Mouse (Mus musculus): ENCODE results near the gene Atad3a. TPM values are rescaled to one million over a fixed set of nuclear protein-coding genes. Genes with fewer than 3 reads are reported as not detected.
A peak's percentile ranks its signal among the peaks of the same experiment; 100 is the strongest.
"Not testable (repeated sequence)": the region's sequence is repeated elsewhere in the genome, so short reads cannot be mapped to it uniquely, and the experiment has no call there.

Gene Atad3a
- polyA plus RNA-seq (2016; fragmentation: Nextera tagmentation; extraction: Ambion mirVana), result 101 and 110 TPM in 2 replicates

DNA sequence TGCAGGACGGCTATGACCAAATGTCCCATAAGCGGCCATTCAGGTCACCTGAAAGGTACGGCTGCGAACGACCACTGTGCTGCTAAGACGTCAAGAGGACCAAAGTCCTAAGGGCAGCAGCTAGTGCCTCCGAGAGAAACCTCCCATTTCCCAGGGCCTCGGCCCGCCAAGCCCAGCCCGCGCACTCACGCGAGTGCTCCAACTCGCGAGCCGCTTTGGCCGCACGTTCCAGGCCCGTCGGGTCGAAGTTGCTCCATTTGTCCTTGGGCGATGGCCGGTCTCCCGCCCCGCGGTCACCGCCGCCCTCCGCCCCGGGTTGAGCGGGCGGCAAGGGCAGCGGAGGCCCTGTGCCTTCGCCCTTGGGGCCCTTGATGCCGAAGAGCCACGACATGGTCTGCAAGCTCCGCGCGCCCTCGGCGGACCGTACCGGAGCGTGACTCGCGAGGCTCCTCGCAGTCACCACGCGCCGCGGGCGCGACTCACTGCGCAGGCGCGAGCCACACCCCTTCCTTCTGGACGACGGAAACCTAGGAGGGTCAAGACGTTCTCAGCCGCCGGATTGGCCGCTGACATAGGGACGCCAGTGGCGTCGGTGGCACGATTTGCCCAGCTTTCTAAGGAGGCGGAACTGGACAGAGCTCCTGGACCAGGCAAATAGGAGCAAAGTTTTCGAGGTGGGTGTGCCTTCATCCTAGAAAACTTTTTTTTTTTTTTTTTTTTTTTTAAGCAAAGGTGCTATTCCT is at the start of gene Atad3a:
TSS of gene Atad3a (minus strand) at position 481 of the 743 bp plus-strand sequence.
- H3K27me3 ChIP-seq (replicated peaks), result no peaks in the 10 kb centered on the region
- peaks cover 34% of the 10 kb centered on the region for H3K36me3 ChIP-seq
- peak within 1 kb of the TSS; percentile 95 for H3K4me2 ChIP-seq
- peak; percentile 96 for ATAC-seq
- H3K9me3 ChIP-seq (replicated peaks), result no peaks in the 10 kb centered on the region
- under 1% methylated on average over 68 of the region's 68 CpGs for WGBS (ENCODE audit: insufficient replicate concordance)
- H3K27ac ChIP-seq, result peak within 1 kb of the TSS; percentile 76
- H3K4me3 ChIP-seq, result peak within 1 kb of the TSS; percentile 80
- H3K4me1 ChIP-seq, result peaks cover 37% of the 10 kb centered on the region
- H3K9ac ChIP-seq, result peak within 1 kb of the TSS; percentile 85

DNA sequence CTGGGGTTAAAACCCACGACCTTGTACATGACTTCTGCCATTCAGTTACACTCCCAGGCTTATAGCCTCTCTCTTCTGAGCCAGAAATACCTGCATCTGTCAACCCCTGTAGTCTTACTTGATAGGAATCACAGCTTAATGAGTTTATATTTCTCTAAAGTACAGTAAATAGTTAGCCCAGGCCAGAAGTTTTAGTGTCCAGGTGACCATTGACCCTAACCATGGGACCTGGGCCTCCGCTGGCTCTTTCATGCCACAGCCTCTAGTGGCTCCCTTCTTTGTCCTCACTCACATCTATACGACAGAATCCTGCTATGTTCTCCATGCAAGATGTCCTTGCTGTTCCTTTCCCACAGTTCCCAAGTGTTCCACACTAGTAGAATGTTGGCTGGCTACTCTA is 46.9 kb upstream of the Atad3a start:
- Histone ChIP-seq H3K36me3 (peaks cover 71% of the 10 kb centered on the region), H3K27ac (no peak overlapping the region)

DNA sequence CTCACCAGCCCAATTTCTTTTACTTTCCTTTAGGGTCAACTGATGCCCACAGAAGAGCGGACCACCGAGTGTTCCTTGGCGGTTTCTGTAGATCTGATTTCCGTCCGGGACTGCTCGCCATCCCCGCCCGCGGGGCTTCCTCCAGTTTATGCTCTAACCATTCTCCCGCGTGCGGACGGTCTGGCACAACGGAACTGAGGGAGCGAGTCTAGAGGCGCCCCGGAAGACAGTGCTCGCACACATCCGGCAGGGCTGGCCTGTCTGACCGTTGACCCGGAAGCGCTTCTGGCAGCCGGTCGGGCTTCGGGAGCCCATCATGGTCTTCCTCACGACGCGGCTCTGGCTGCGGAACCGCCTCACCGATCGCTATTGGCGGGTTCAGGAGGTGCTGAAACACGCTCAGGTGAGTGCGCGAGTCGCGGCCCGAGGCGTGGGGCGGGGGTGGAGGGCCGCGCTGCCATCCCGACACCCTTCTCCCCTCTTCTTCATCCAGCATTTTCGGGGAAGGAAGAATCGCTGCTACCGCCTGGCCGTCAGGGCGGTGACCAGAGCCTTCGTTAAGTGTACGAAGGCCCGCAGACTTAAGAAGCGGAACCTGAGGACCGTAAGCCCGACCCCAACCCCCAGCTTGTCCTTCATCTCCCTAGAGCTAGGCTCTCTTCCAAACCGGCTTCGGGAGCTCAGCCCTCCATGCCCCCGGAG is 42.6 kb upstream of the Atad3a start:
- Histone ChIP-seq H3K27me3 (replicated peaks) (peaks cover 1% of the 10 kb centered on the region; the same call in 1 of the 2 replicates), H3K4me3 (peak overlapping the region; percentile 80), H3K4me1 (peaks cover 33% of the 10 kb centered on the region), H3K36me3 (peaks cover 41% of the 10 kb centered on the region), H3K27ac (peak overlapping the region; percentile 78), H3K4me2 (peak overlapping the region; percentile 88), H3K9ac (peak overlapping the region; percentile 83), H3K9me3 (replicated peaks) (no peaks in the 10 kb centered on the region)
- peak; percentile 97 for ATAC-seq
- WGBS (ENCODE audit: insufficient replicate concordance), result under 1% methylated on average over 57 of the region's 58 CpGs

More for the DNA sequence above, 46.9 kb upstream of the Atad3a start:
- Histone ChIP-seq H3K4me2 (no peak overlapping the region), H3K27me3 (replicated peaks) (no peaks in the 10 kb centered on the region), H3K4me1 (peaks cover 37% of the 10 kb centered on the region), H3K9me3 (replicated peaks) (no peaks in the 10 kb centered on the region), H3K4me3 (no peak overlapping the region), H3K9ac (no peak overlapping the region)
- ATAC-seq, result no peak
- 82% methylated on average over 3 of the region's 3 CpGs for WGBS (ENCODE audit: insufficient replicate concordance)

DNA sequence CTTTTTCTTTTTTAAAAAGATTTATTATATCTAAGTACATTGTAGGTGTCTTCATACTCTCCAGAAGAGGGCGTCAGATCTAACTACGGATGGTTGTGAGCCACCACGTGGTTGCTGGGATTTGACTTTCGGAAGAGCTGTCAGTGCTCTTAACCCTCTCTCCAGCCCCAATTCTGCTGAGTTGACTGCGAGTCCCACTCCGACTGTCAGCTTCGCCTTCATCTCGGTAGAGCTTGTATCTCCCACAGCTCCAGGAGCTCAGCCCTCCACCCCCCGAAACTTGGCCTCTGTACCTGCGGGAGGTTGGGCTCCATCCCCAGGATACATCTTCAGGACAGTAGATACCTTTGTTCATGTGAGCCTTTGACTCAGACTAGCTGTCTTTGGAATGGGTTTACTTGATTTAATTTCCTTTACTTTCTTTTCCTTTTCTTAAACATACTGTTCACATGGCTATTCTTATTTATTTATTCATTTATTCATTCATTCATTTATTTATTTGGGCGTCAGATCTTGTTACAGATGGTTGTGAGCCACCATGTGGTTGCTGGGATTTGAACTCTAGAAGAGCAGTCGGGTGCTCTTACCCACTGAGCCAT is 41.9 kb upstream of the Atad3a start, which contains the start of gene Mrpl20:
TSS of gene Mrpl20 (plus strand) at position 138 of the 599 bp plus-strand sequence.
- H3K9me3 ChIP-seq (replicated peaks), result no peaks in the 10 kb centered on the region
- peak within 1 kb of the TSS; percentile 80 for H3K4me3 ChIP-seq
- peaks cover 35% of the 10 kb centered on the region for H3K36me3 ChIP-seq
- H3K9ac ChIP-seq, result peak within 1 kb of the TSS; percentile 83
- H3K4me1 ChIP-seq, result peaks cover 33% of the 10 kb centered on the region
- peak; percentile 65 for ATAC-seq
- H3K27ac ChIP-seq, result peak within 1 kb of the TSS; percentile 78
- H3K27me3 ChIP-seq (replicated peaks), result peaks cover 6% of the 10 kb centered on the region; the same call in 1 of the 2 replicates
- H3K4me2 ChIP-seq, result peak within 1 kb of the TSS; percentile 88
- 4% methylated on average over 12 of the region's 12 CpGs for WGBS (ENCODE audit: insufficient replicate concordance)

DNA sequence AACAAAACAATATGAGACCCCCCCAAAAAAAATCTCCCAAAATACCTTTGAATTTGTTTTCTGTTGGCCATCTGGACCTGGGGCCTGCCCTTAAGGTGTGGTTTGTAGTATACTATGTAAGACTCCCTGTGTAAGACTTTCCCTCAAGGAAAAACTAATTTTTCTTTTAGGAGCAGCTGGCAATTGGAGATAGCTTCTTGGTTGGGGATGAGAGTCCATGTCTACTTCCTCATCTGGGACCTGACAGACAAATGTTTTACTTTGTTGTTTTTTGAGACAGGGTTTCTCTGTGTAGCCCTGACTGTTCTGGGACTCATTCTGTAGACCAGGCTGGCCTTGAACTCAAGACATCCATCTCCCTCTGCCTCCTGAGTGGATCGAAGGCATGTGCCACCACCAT is 41.2 kb upstream of the Atad3a start:
- Histone ChIP-seq H3K4me2 (peak overlapping the region; percentile 88; the same call in 1 of the 2 replicates), H3K9ac (no peak overlapping the region), H3K27ac (no peak overlapping the region), H3K4me3 (no peak overlapping the region), H3K36me3 (peaks cover 27% of the 10 kb centered on the region), H3K27me3 (replicated peaks) (peaks cover 6% of the 10 kb centered on the region; the same call in 1 of the 2 replicates), H3K9me3 (replicated peaks) (no peaks in the 10 kb centered on the region), H3K4me1 (peaks cover 33% of the 10 kb centered on the region)
- ATAC-seq, result no peak
- WGBS (ENCODE audit: insufficient replicate concordance), result 100% methylated on average over 1 of the region's 1 CpGs

DNA sequence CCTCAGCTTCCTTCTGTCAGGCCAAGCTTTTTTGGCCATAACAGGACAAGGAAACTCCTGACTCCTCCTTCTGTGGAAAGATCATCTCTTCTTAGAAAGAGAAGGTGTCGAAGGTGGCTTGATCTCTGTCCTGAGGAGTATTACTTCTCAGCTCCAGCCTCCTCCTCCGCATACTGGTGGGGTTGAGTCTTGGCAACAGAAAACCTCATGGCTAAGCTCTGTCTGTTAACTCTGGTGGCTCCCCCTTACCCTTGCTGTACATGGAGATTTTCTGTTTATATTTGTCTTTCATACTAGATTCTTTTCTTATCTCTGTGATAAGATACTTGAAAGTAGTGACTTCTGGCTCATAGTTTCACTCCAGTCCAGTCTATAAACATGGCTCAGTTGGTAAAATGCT is 32.8 kb upstream of the Atad3a start:
- WGBS (ENCODE audit: insufficient replicate concordance), result 63% methylated on average over 2 of the region's 2 CpGs

DNA sequence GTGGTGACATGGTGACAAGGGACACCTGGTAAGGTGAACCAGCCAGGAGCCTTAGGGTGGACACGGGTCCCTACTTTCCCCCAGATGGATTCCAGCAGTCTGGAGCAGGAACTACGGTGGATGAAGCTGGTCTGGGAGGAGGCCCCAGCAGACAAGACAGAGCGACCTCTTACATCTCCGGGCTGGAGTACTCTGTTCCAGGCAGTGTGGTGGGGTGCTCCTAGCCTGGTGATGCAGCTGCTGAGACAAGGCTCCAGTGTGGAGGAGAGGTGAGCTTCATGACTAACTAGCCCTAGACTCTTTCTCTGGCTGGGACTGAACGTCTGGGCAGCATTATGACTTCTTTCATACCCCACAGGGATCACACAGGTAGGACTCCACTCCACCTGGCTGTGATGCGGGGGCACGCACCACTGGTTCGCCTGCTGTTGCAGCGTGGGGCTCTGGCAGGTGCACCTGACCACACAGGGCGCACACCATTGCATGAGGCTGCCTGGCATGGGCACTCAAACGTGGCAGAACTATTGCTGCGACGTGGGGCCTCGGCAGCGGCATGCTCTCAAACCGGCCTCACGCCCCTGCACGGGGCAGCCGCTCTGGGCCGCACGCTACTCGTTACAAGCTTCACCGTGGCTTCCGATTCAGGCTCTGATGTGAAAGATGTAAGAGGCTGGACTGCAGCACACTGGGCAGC is 30.5 kb upstream of the Atad3a start:
- peaks cover 14% of the 10 kb centered on the region for H3K4me1 ChIP-seq
- no peaks in the 10 kb centered on the region for H3K36me3 ChIP-seq
- no peak overlapping the region for H3K4me2 ChIP-seq
- H3K27me3 ChIP-seq (replicated peaks), result peaks cover 42% of the 10 kb centered on the region
- H3K9ac ChIP-seq, result no peak overlapping the region
- WGBS (ENCODE audit: insufficient replicate concordance), result 60% methylated on average over 24 of the region's 24 CpGs
- no peak for ATAC-seq
- H3K27ac ChIP-seq, result no peak overlapping the region
- H3K4me3 ChIP-seq, result no peak overlapping the region
- H3K9me3 ChIP-seq (replicated peaks), result no peaks in the 10 kb centered on the region

More for the DNA sequence above, 32.8 kb upstream of the Atad3a start:
- no peak overlapping the region for H3K4me2 ChIP-seq
- H3K27me3 ChIP-seq (replicated peaks), result peaks cover 49% of the 10 kb centered on the region
- no peaks in the 10 kb centered on the region for H3K36me3 ChIP-seq
- no peak overlapping the region for H3K27ac ChIP-seq
- H3K4me3 ChIP-seq, result no peak overlapping the region
- H3K9me3 ChIP-seq (replicated peaks), result no peaks in the 10 kb centered on the region
- ATAC-seq, result no peak
- no peak overlapping the region for H3K9ac ChIP-seq
- H3K4me1 ChIP-seq, result peaks cover 8% of the 10 kb centered on the region

DNA sequence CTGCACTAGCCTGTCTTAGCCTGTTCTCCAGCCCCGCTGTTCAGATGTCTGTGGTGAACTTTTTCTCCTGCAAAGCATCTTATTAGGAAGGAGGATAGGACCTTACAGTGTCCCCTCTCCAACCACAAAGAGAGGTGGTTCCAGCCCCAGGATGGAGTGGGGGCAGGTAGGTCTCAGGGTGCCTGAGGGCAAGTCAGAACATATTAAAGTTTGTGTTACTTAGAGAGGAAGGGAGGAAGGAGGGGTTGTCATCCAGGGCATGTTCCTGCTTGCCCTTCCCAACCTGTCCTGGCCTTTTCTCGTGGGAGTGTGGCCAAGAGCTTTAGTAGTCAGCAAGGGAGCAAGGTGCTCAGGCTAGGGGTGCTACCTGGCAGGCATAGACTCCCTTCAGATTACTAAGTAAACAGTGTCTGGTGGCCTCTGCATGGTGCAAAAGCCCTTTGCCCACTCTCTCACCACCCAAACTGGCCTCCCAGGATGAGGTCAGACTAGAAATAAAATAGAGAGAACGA is 29.8 kb upstream of the Atad3a start:
- WGBS (ENCODE audit: insufficient replicate concordance), result 47% methylated on average over 3 of the region's 3 CpGs
- H3K36me3 ChIP-seq, result no peaks in the 10 kb centered on the region
- H3K4me3 ChIP-seq, result no peak overlapping the region
- no peak for ATAC-seq
- peaks cover 35% of the 10 kb centered on the region for H3K27me3 ChIP-seq (replicated peaks)
- no peak overlapping the region for H3K9ac ChIP-seq
- H3K27ac ChIP-seq, result no peak overlapping the region
- H3K9me3 ChIP-seq (replicated peaks), result no peaks in the 10 kb centered on the region
- peaks cover 17% of the 10 kb centered on the region for H3K4me1 ChIP-seq
- no peak overlapping the region for H3K4me2 ChIP-seq

DNA sequence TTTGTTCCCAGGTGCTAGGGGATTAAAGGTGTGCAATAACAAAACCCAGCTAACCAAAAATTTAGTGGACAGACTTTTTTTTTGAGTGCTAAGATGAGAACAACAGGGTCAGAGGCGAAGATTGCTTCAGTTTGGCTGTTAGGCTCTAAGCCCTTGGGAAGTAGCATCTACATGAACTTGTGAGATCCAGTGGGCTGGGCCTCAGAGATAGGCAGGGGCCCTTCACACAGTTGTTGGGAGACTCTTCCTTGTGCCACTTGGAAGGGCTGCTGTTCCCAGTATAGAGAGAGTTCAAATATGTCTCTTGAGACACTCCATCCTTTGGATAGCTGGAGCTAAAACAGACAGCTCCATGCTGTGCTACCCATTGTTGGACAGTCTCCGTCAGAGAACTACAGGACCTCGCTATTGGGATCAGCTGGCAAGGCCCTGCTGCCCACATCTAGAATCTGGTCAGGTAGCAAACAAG is 29.2 kb upstream of the Atad3a start, which contains the start of gene Ankrd65:
TSS of gene Ankrd65 (plus strand) at position 419 of the 469 bp plus-strand sequence.
- Histone ChIP-seq H3K27me3 (replicated peaks) (peaks cover 36% of the 10 kb centered on the region), H3K4me3 (no peak within 1 kb of the TSS), H3K4me1 (peaks cover 23% of the 10 kb centered on the region), H3K9me3 (replicated peaks) (no peaks in the 10 kb centered on the region), H3K36me3 (no peaks in the 10 kb centered on the region), H3K4me2 (no peak within 1 kb of the TSS), H3K9ac (no peak within 1 kb of the TSS), H3K27ac (no peak within 1 kb of the TSS)
- WGBS (ENCODE audit: insufficient replicate concordance), result 76% methylated on average over 3 of the region's 3 CpGs
- ATAC-seq, result no peak

DNA sequence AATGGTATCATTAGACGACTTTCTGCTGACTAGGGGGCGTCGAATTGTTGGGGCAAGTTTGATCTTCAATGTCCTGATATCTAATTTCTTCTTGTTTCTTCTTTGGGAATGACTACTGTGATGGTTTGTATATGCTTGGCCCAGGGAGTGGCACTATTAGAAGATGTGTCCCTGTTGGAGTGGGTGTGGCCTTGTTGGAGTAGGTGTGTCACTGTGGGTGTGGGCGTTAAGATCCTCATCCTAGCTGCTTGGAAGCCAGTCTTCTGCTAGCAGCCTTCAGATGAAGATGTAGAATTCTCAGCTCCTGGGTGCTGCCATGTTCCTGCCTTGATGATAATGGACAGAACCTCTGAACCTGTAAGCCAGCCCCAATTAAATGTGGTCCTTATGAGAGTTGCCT is 27.9 kb upstream of the Atad3a start:
- ATAC-seq, result not testable (repeated sequence)
- WGBS (ENCODE audit: insufficient replicate concordance), result 64% methylated on average over 4 of the region's 4 CpGs

DNA sequence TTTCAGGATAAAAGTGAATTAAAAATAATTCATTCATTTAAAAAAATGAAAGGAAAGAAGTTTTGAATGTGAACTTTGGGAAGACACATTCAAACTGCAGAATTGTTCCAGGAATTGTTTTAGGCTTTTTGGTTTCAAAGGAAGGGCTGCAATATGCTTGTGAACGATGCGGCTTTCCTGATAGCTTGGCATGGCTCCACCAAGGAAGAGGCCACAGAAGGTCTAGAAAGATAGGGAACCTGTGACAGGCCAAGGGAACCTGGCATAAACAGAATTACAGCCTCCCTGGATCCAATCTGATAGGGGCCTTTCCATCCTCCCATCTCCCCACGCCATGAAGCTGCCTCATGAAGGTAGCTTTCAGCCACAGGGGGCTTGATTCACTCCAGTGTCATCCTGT is 27.4 kb upstream of the Atad3a start:
- Histone ChIP-seq H3K4me2 (no peak overlapping the region), H3K9me3 (replicated peaks) (no peaks in the 10 kb centered on the region), H3K36me3 (no peaks in the 10 kb centered on the region), H3K27me3 (replicated peaks) (peaks cover 36% of the 10 kb centered on the region), H3K27ac (no peak overlapping the region), H3K4me3 (no peak overlapping the region), H3K9ac (no peak overlapping the region), H3K4me1 (peaks cover 37% of the 10 kb centered on the region)
- no peak for ATAC-seq
- 49% methylated on average over 3 of the region's 3 CpGs for whole genome bisulfite sequencing (ENCODE audit: insufficient replicate concordance)

More for the DNA sequence above, 27.9 kb upstream of the Atad3a start:
- Histone ChIP-seq H3K27me3 (replicated peaks) (peaks cover 37% of the 10 kb centered on the region), H3K4me1 (peaks cover 34% of the 10 kb centered on the region)
- not testable (repeated sequence) for H3K4me2 ChIP-seq; H3K9me3 ChIP-seq (replicated peaks); H3K27ac ChIP-seq; H3K36me3 ChIP-seq; H3K9ac ChIP-seq; H3K4me3 ChIP-seq

All from liver, embryonic 12.5 days (tissue).